Mouse (Mus musculus): Measurements from ENCODE around the gene Brk1.

Brk1 gene

DNA sequence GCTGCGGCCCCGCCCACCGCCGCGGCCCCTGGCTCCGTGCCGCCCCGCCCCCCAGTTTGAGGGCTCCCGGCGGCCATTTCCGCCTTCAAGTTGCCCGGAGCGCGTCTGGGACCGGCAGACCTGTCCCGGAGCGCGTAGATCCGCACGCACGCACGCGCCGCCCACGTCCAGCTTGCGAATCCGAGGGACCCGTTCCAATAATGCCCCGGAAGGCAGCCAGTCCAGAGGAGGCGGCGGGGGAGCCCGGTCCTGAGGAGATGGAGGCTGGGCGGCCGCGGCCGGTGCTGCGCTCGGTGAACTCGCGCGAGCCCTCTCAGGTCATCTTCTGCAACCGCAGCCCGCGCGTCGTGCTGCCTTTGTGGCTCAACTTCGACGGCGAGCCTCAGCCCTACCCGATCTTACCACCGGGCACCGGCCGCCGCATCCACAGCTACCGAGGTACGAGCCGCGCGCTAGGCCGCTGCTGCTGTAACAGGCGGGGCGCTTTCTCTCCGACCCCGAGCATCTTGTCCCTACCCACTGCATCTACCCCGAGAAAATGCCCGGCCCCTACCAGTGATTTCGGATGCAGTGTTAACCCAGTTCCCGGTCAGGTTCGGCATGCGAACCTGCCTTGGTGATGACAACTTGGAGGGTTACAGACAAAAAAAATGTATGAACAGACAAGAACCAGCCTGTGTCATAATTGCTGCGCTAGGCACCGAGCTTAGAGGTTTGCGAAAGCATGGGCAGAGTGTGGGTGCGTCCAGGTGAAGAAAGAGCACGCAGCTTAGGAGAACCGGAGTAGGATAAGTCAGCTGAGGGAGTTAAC, 19.6 kb downstream of the Brk1 start, which contains the start of gene Vhl:
Gene Vhl, plus strand, starts transcription at position 19 of the 811 bp plus-strand sequence.
- DNase-seq (ENCODE audit: low spot score): peak; percentile 88

DNA sequence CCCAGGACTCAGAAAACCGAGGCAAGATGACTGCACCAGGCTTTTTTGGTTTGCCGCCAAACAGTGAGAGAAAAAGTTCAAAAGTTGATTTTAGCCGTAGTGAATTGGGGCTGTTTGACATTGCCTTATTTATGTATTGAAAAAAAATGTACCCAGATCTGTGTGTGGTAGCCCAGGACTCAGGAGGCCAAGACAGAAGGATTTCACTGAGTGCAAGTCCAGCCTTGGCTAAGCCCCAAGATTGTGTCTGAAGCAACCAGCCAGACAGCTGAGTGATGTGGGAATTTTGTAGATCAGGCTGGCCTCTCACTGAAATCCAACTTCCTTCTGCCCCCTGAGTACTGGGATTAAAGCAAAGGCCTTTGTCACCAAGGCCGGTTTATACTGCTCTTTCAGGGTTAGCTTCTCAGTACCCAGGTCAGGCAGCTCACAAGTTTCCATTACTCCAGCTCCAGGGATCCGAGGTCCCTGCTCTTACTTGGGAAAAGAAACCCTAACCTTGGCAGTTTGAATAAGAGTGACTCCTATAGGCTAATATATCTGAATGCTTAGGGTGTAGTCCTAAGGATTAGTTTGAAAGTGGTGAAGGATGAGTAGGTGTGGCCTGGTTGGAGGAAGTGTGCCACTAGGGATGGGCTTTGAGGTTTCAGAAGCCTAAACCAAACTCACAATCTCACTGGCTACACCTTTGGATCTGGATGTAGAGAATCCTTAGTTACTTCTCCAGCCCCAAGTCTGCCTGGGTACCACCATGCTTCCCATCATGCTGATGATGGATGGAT, 20.6 kb downstream of the Brk1 start:
- no peak for DNase-seq (ENCODE audit: low spot score)

DNA sequence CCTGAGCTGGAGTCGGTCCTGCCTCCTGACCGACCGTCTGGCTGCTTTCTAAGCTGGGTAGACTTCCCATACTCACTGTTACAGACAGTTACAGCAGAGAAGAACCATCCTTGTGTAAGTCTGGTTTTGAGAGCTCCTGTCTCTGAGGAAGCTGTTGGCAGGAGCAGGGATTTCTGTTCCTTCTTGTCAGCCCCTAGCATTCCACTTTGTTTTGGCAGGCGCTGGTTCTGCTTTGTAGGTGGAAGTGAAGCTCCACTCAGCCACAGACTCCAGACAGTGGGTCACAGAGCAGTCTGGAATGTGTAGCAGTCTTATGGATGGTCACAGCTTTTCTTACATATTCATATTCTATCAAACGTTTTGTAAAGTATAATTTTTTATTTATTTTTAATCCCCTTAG, 25.8 kb downstream of the Brk1 start:
- no peak for DNase-seq (ENCODE audit: low spot score)

DNA sequence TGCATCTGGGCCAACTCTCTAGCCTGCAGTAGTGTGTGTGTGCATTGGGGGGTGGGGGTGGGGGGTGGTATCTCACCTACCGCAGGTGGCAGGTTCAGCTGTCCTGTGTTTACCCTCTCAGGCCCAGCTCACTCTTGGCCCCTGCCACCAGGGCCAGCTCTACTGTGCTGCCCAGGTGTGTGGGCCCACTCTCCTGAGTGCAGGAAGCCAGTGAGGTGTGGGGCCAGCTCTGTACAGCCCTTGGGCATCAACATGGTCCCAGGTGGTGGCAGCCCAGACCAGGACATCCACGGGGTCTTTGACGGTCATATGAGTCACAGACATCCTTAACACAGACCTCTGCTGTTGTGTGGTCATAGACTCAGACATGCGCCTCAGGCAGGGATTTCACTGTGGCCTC, 28.3 kb downstream of the Brk1 start:
- no peak for DNase-seq (ENCODE audit: low spot score)

DNA sequence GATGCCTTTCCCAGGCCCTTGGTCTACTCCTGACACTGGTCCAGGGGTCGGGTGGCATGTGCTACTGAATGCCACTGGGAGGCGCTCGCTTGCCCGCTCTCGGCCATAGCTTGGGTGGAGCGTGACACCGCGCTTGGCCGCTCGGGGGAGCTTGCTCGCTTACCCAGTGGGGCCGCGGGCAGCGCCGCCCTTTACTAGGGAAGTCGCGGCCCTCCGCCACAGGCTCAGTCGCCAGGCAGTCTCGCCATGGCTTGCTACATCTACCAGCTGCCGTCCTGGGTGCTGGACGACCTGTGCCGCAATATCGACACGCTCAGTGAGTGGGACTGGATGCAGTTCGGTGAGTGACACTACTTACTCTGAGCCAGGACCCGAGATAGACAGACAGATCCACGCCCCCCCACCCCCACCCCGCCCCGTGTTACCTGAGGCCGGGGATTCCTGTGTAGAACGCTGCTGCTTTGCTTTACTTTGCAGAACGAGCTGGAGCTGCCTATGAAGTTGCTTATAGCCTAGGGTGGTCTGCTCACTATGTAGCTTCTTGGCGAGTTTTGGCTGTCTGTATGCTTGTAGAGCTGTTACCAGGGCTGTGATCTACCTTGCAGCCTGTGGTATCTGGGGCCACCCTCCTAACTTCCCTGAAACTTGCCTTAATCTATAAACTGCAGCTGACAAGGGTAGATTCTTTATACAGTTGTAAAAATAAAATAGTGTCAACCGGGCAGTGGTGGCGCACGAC, 33.9 kb downstream of the Brk1 start, which contains the start of gene Irak2:
Gene Irak2, plus strand, starts transcription at position 166 of the 739 bp plus-strand sequence.
- peak; percentile 96 for DNase-seq (ENCODE audit: low spot score)

DNA sequence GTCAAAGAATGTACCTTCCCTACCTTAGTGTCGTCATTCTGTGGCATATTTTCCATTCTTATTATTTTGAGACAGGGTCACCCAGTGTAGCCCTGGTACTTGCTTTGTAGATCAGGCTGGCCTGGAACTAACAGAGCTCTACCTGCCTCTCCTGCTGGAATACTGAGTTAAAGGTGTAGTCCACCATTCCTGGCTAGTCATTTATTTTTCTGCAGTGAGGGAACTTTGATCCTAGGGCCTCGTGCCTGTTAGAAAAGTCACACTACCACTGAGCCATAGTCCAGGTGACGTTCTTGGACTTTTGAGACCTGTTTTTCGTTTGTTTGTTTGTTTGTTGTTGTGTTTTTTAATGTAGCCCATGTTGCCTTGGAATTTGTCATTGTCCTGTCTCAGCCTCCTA, 34.6 kb downstream of the Brk1 start:
- no peak for DNase-seq (ENCODE audit: low spot score)

DNA sequence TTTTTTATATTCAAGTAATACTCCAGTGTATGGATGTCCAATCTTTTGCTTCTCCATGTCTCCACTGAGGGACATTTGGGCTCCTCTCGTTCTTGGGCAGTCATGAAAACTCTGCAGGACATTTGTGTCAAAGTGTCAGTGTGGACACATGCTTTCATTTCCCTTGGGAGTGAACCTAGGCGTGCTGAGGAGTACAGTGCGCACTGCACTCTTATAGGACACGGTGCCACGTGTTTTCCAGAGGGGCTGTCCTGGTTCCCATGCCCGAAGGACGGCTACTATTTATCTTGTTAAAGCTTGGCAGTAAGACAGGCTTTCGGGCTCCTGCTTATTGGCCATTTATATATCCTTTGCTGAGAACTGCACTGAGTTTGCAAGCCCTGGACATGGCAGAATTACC, 38.0 kb downstream of the Brk1 start:
- DNase-seq (ENCODE audit: low spot score): no peak

DNA sequence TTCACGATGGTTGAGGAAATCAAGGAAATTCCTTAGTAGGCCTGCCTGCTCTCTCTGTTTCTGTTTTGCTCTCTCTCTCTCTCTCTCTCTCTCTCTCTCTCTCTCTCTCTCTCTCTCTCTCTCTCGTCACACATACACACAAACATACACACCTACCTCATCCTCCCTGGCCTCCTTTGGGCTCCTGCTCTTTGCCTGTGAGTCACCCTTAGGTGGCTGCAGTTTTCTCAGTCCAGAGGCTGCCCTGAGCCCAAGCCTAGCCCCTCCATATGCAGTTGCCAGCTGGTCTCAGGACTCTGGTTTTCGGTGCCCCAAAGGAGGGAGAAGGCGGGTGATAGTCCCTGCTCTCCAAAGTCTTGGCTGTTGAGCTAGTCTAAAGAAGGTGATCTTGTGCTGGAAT, 38.4 kb downstream of the Brk1 start:
- no peak for DNase-seq (ENCODE audit: low spot score)

DNA sequence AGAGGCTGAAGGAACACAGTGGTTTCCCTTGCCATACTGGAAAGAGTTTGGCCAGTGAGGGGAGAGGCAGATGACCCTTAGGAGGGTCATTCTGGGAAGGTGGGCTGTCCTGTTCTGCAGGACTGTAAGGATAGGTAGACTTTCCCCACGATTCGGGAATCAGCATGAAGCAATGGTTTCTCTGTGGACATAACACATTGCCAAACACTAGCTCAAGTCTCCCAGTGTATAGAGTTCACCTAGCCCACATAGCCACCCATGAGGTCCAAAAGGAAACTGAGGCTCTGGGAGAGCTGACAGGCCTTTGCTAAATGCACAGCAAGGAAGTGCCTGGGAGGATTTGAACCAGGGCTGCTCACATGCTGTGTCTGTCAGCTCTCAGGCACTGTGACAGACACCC, 39.4 kb downstream of the Brk1 start:
- DNase-seq (ENCODE audit: low spot score): no peak

DNA sequence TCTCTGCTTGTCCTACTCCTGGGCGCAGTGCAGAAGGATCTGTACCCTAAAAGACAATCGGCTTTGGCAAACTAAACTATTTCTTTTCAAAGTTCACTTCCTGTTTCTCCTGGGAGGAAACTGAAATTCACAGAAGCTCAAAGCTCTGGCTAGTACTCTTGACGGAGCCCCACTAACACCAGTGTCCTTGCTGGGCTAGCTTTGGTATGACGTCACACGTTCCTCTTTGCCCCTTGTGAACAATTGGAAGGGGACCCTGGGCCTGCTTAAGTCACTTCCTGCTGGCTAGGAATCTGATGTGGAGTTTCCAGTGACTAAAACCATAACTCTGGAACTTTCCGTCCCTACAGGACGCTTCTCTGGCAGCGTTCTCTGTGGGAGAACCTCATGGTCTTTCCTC, 40.2 kb downstream of the Brk1 start:
- no peak for DNase-seq (ENCODE audit: low spot score)

DNA sequence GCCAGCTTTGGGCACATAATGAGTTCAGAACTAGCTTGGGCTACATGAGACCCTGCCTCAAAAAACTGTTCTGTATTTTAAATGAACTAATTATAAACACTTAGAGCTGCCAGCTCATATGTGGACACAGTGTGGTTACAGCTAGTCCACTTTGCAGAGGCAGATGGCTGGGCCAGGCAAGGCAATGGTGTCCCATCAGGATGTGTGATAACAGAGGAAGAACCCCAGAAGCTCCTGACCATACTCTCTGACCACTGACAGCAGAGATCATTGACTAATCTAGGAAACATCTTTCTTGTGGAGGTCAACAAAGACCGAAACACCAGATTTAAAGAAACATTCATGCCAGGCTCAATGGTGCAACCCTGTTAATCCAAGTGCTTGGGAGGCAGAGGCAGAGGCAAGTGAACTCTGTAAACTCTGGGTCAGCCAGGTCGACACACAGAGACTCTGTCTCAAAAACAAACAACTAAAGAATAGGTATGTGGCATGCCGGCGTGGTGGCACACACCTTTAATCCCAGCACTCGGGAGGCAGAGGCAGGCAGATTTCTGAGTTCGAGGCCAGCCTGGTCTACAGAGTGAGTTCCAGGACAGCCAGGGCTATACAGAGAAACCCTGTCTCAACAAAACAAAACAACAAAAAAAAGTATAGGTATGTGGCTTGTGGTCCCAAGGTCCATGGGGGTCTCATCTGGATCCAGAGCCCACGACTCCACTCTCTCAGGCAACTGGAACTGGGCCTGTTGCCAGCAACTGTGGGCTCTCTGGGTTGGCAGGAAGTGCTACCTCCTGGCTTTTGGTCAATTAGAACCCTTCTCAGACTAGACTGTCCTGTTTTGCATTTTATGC, 45.0 kb downstream of the Brk1 start:
- DNase-seq (ENCODE audit: low spot score): no peak

DNA sequence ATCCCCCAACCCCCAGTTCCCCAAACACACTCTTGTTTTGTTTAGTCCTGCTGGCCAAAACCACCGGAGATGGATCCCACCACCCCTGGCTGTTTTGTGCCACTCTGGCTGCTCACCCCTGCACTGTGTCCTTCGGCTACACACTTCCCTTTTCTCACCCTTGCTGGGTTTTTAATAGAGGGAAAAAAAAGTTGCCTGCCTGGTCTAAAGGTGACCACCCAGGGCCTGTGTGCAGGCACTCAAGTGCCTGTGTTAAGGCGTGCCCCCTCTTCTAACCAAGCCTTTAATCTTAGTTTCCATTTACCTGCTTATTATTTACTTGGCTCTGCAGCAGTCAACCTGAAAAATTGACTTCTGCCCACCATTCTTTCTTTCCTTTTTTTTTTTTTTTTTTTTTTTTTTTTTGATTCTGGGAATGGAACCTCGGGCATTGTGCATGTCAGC, 45.6 kb downstream of the Brk1 start:
- DNase-seq (ENCODE audit: low spot score): no peak

DNA sequence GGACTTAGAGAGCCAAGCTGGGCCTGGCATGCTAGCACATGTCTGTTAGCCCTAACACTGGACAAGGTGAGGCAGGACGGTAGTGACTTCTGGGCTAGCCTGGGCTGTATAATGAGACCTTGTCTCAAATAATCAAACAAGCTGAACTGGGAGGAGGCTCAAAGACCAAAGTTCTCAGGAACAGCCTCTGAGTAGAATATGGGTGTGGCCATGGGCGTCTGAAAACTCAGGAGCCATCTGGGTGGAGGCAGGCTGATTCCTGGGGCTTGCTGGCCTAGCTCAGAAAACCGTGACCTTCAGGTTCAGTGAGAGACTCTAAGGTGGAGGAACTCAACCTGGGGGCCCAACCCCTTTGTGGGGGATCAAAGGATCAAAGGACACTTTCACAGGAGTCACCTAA, 47.1 kb downstream of the Brk1 start:
- no peak for DNase-seq (ENCODE audit: low spot score)

DNA sequence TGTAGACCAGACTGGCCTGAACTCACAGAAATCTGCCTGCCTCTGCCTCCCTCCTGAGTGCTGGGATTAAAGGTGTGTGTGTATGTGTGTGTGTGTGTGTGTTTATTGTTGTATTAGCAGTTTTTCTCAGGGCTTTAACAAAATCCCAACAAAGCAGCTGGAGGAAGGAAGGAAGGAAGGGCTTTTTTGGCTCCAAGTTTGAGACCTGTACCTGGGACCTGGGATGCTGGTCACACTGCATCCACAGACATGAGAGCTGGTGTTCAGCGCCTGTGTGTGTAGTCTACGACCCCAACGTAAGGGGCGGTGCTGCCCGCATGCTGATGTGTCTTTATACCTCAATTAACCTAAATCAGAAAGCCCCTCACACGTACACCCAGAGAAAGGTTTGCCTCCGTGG, 49.0 kb downstream of the Brk1 start:
- DNase-seq (ENCODE audit: low spot score): no peak

DNA sequence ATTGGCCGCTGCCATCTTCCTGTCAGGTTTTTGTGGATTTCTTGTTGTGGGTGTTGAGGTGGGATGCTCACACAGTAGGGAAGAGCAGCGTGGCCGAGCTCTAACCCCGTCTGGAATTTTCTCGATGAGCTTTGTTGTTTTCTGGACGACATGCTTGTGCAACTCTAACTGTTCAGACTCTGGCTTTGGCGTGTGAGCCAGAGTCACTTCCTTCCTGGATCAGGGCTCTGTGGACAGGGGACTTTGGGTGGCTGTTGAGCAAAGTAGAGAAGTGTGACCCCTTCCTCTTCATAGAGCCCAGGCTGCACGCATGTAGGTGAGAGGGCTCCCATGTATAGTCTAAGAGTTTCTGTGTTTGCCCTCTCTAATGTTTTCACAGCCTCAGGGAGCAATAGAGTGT, 49.5 kb downstream of the Brk1 start:
- DNase-seq (ENCODE audit: low spot score): no peak

DNA sequence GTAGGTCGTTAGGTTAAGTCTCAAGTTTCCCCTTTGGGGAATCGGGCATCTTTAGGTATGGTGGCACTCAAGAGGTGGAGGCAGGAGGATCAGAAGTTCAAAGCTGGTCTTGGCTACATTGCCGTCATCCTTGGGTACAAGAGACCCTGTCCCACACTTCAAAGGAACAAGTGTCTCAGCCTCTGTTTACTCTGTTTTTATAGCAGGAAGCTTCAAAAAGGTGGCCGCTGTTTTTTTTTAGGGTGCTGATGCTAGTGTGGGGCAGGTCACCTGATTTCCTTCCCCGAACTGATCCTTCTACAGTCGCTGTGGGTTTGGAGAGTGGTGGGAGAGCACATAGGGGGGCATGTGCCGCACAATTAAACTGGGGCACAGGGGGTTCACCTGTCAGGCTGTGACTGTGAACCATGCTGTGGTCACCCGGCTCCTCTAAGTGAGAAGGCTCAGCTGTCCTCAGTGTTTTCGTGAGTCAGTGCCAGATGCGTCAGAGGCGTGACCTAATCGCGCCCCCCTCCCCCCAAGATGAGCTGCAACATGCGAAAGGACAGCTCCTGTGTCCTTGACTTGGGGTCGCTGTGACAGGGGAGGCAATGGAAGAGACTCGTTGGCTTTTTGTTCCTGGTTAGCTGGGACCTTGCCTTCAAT, 50.3 kb downstream of the Brk1 start:
- DNase-seq (ENCODE audit: low spot score): no peak

DNA sequence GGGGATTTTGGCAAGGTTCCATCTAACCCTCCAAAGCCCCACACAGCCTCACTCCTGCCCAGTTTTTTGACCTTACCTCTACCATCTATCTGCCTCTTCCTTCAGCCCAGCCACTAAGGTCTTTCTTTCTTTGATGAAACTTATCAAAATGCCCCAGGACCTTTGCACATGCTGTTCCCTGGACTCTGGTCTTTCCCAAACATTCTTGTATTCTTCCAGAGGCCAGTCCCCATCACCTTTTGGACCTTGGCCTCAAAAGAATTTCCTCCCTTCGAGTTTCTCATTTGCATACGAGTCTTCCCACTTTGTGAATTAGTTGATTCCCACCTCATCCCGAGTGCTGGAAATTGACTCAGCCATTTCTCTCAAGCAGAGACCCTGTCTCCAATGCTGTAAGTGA, 50.9 kb downstream of the Brk1 start:
- no peak for DNase-seq (ENCODE audit: low spot score)

DNA sequence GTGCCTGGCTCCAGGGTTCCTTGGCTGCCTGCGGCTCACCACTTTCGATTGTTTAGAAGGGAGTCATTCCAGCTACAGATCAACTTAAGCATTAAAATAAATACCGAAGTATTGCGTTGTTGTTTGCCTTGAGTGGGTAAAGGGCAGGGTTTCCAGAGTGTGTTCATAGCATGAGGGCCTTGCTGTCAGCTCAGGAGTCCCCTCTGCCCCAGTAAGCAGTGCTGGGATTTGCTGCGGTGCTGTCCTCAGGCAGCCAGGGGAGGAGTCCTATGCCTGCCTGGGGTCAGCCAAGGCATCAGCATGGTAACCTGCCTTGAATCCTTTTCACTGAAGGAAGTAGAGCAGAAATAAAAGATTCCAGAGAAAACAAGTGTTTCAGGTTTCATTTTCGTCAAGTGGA, 52.3 kb downstream of the Brk1 start:
- DNase-seq (ENCODE audit: low spot score): no peak

DNA sequence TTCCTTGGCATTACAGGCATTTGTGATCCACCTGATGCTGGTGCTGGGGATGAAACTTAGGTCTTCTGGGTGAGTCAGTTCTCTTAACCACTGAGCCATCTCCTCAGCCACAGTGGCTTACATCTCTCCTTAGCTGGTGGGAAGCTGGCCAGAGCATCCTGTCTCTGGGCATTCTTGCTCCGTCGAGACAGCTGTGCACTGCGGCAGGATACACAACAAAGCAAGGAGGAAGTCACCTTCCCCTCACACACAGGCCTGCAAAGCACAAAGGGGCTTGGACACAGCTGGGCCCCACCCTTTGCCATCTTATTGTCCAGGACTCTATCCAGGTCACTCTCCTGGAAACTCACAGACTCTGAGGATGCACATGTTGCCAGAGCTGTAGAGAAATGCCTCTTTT, 53.7 kb downstream of the Brk1 start:
- no peak for DNase-seq (ENCODE audit: low spot score)

DNA sequence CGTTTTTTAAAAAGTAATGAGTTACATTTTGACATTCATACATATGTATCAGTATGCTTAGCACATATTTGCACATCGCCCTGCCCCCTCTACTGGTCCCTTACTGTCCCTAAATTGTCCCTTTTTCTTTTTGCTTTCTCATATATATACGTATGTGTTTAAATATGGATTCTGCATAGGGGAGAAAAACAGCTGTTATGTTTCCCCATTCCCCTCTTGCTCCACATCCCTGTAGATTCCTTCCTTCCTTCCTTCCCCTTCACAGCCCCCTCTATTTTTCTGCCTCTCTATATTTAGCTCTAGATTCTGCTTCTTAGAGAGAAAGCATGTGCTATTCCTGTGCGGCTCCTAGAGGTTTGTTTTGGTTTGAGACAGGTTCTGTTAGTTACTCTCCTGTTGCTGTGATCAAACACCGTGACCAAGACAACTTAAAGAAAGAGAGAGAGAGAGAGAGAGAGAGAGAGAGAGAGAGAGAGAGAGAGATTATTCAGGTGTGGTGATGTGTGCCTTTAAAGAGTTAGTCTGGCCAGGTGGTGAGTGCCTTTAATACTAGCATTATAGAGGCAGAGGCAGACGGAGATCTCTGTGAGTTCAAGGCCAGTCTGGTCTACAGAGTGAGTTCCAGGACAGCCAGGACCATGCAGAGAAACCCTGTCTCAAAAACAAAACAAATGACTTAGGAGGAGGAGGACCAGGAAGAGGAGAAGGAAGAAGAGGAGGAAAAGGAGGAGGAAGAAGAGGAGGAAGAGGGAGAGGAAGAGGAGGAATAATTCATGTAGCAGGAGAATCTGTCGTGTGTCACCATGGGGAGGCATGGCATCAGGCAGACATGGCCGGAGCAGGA, 55.3 kb downstream of the Brk1 start:
- no peak for DNase-seq (ENCODE audit: low spot score)

All from ovary, postnatal 36 days (tissue).